Mouse (Mus musculus): ENCODE data around the gene Nup153. TPM values are rescaled to one million over a fixed set of nuclear protein-coding genes. Genes with fewer than 3 reads are reported as not detected.

Nup153 gene
- polyA plus RNA-seq (2012; rRNA removed), result 75.1 and 84.8 TPM in 2 replicates

DNA sequence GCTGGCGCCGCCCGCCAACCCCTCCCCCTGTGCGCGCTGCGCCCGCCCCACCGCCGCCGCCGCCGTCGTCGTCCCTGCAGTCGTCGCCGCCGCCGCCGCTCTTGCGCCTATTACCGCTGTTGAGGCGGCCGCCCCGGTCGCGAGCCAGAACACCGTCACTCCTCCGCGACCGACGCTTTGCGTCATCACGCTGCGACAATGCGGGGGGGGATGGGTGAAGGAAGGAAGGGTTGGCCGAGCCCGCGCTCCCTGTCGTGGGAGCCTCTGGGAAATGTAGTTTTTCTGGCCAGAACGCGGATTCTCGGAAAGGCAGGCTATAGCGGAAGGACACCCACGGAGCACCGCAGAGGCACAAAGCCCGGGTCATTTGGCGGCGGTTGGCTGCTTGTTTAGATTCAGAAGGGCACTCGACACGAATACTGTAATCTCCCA lies at the start of gene Nup153:
TSS of gene Nup153 (minus strand) at position 104 of the 432 bp plus-strand sequence.
- TF ChIP-seq CTCF (IDR thresholded peaks at IDR 0.05; ENCODE audit: borderline replicate concordance, extremely low read depth, insufficient read depth, insufficient read length) (no peak), POLR2A (IDR thresholded peaks at IDR 0.05; ENCODE audit: borderline replicate concordance, extremely low read depth, insufficient read depth, insufficient read length, poor library complexity, severe bottlenecking) (peak; percentile 52; the same call in 1 of the 2 replicates)
- DNase-seq (ENCODE audit: low read depth), result peak; percentile 99

DNA sequence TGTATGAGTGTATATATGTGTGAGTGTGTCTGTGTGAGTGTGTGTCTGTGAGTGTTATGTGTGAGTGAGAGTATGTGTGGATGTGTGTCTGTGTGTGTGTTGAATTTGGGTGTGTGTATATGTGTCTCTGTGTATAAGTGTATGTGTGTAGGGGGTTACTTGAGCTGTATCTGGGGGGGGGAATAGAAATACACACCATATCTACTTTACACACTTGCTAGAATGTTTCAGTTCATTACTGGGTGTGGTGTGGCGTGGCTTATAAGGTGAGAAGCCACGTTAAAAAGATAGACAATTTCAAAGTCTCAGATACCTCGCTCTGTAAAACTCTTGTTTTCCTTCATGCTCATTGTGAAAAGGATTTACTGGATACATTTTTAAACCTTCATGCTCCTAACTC lies 49.7 kb upstream of the Nup153 start:
- TF ChIP-seq POLR2A (IDR thresholded peaks at IDR 0.05; ENCODE audit: borderline replicate concordance, extremely low read depth, insufficient read depth, insufficient read length, poor library complexity, severe bottlenecking) (no peak), CTCF (IDR thresholded peaks at IDR 0.05; ENCODE audit: borderline replicate concordance, extremely low read depth, insufficient read depth, insufficient read length) (no peak)

DNA sequence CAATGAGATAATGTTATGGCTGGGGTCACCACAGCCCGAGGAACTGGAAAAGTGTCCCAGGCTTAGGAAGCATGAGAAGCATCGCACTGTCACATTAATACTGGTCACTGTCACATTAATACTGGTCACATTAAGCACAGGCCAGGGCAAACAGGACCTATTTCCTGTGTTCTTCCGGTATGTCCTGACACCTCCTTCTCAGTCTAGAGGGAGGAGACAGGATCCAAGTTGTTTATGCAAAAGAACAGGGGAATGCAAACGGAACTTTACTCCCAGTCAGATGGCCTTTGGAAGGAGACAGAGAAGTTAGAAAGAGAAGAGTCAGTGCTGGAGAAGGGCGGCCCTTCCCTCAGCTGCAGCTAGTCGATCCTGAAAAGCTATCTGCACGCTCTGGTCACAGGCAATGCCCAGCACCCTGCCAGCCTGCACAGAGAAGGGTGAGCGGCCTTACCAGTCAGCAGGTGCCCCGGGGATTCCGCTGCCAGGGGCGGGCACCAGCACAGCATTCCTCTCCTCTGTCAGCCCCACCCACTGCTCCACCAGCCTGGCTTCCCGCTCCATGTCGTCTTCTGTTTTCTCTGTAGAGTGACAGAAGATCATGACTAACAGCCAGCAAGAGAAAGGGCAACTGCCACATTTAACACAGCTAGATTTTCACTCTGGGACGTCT lies 49.0 kb upstream of the Nup153 start:
- DNase-seq (ENCODE audit: low read depth), result no peak
- TF ChIP-seq POLR2A (IDR thresholded peaks at IDR 0.05; ENCODE audit: borderline replicate concordance, extremely low read depth, insufficient read depth, insufficient read length, poor library complexity, severe bottlenecking) (no peak), CTCF (IDR thresholded peaks at IDR 0.05; ENCODE audit: borderline replicate concordance, extremely low read depth, insufficient read depth, insufficient read length) (no peak)

More for the DNA sequence above, 49.7 kb upstream of the Nup153 start:
- DNase-seq (ENCODE audit: low read depth), result no peak

DNA sequence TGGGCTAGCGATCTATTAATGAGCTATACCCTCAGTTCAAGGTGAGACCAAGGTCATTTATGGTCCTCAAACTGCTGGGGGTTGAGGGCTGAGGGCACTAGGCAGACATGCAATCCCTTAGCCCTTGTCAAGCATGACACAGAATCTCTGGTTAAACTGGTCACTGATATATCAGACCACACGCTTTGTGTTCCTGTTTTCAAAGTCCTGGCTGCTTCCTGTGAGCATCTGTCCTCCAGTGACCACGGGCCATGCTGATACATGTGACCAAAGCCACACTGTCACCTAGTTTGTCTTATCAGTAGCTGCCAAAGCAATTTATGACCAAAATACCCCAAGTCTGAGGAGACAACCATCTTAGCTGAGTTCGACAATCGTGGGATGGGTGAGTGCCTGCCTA lies 47.3 kb upstream of the Nup153 start:
- no peak for DNase-seq (ENCODE audit: low read depth)
- TF ChIP-seq CTCF (IDR thresholded peaks at IDR 0.05; ENCODE audit: borderline replicate concordance, extremely low read depth, insufficient read depth, insufficient read length), result no peak
- no peak for TF ChIP-seq POLR2A (IDR thresholded peaks at IDR 0.05; ENCODE audit: borderline replicate concordance, extremely low read depth, insufficient read depth, insufficient read length, poor library complexity, severe bottlenecking)

DNA sequence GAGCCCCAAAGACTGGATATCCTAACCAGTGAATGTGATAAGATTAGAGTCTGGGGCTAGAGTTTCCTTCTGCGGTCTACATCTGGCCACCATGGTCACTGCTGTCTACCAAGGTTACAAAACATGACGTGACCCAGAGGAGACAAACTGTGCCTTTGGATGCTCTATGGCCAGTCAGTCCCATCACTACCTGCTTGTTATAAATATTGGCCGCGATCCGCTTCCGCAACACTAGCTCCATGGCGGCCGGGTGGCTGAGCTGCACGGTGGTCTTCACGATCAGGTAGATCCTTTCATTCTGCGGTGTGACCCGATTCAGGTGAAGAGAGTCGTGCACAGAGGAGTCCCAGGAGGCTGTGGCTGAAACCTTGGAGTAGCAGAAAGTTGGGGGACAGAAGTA lies 44.8 kb upstream of the Nup153 start:
- DNase-seq (ENCODE audit: low read depth), result no peak
- TF ChIP-seq POLR2A (IDR thresholded peaks at IDR 0.05; ENCODE audit: borderline replicate concordance, extremely low read depth, insufficient read depth, insufficient read length, poor library complexity, severe bottlenecking) (no peak), CTCF (IDR thresholded peaks at IDR 0.05; ENCODE audit: borderline replicate concordance, extremely low read depth, insufficient read depth, insufficient read length) (no peak)

DNA sequence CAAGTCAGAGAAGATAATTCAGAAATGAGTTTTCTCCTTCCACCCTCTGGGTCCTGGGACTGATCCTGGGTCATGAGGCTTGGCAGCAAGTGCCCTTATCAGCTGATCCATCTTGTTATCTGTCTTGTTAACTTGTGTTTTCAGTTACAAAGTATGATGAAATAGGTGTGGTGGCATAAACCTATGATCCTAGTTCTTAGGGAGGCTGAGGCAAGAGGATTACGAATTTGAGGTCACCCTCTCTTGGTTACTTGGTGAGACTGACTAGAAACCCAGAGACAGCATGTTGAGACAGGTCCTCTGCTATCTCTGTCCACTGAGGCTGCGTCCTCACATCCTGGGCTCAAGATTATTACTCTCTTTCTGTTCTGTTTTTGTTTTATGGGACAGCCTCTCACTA lies 37.6 kb upstream of the Nup153 start:
- DNase-seq (ENCODE audit: low read depth), result no peak
- no peak for TF ChIP-seq POLR2A (IDR thresholded peaks at IDR 0.05; ENCODE audit: borderline replicate concordance, extremely low read depth, insufficient read depth, insufficient read length, poor library complexity, severe bottlenecking)
- TF ChIP-seq CTCF (IDR thresholded peaks at IDR 0.05; ENCODE audit: borderline replicate concordance, extremely low read depth, insufficient read depth, insufficient read length), result no peak

DNA sequence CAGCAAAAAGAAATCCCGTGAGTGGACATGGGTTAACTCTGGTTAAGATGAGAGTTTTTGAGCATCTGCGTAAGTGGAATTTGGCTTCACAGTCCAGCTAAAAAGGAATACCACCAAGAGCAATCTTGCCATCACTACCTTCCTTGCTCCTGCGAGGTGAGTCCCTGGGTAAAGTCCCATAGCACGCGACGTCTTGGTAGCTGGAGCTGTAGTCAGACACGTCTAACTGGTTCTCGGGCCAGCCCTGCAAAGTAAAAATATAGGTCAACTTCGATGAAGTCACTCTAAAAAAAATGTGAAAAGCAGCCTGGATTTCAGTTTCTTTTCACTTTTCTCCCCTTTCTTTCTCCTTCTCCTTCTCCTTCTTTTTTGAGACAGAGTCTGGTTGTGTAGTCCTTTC lies 35.5 kb upstream of the Nup153 start:
- DNase-seq (ENCODE audit: low read depth), result no peak
- no peak for TF ChIP-seq CTCF (IDR thresholded peaks at IDR 0.05; ENCODE audit: borderline replicate concordance, extremely low read depth, insufficient read depth, insufficient read length)
- no peak for TF ChIP-seq POLR2A (IDR thresholded peaks at IDR 0.05; ENCODE audit: borderline replicate concordance, extremely low read depth, insufficient read depth, insufficient read length, poor library complexity, severe bottlenecking)

DNA sequence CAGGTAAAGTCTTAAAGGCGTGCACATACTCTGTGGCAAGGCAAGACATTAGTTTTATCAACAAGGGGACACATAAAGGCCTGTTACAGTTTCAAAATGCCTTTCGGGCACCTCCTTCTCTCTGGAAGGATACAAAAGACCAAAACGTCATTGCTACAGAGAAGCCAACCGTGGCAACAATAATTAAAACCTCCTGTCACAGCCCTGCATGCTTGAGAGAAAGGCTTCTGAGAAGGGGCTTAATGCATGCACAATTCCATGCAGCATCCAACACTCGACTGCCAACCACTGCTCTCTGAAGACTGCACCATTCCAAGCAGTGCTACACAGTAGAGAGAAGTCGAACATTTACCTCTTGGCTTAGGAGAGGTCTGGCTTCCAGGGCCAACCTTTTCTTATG lies 33.2 kb upstream of the Nup153 start:
- DNase-seq (ENCODE audit: low read depth), result peak; percentile 10
- no peak for TF ChIP-seq CTCF (IDR thresholded peaks at IDR 0.05; ENCODE audit: borderline replicate concordance, extremely low read depth, insufficient read depth, insufficient read length)
- no peak for TF ChIP-seq POLR2A (IDR thresholded peaks at IDR 0.05; ENCODE audit: borderline replicate concordance, extremely low read depth, insufficient read depth, insufficient read length, poor library complexity, severe bottlenecking)

DNA sequence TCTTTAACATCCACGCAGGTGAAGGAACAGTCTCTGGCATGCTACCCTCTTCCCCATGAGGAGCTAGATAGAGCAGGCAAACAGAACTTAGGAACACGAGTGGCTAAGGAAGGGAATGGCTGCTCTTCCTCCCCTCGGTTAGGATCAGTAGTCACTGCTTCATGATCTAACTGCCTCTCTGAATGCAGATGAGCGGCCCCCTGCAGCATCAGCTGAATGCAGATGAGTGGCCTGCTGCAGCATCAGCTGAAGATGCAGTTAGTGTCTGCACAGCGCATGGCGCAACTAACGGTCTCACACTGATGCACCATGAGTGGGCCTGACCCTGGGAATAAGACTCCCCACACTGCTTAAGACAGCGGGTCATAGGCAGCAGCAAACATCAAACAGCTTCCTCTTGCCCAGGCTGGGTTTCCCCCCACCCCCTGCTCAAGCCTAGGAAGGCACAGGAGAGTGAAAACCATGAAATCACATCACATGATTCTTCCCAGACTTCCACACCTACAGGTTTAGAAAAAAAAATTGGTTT lies 31.6 kb upstream of the Nup153 start:
- DNase-seq (ENCODE audit: low read depth), result peak; percentile 58
- TF ChIP-seq CTCF (IDR thresholded peaks at IDR 0.05; ENCODE audit: borderline replicate concordance, extremely low read depth, insufficient read depth, insufficient read length) (no peak), POLR2A (IDR thresholded peaks at IDR 0.05; ENCODE audit: borderline replicate concordance, extremely low read depth, insufficient read depth, insufficient read length, poor library complexity, severe bottlenecking) (no peak)

DNA sequence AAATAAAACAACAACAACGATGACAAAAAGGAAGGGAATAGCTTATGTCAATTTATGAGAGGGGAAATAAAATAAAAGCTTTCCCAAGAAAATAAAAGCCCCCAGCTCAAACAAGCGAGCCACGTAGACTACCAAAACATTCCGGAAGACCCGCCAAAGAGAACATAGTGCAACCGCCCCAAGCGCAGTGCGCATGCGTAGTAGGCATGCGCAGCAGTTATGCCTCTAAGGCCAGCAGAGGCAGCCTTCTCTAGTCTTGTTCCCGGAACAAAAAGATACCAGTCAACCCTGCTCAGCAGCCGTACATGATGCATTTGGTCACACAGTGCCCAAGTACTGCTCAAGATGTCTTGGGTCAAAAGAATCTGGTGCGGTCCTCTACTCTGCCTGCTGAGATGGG lies 30.9 kb upstream of the Nup153 start:
- peak; percentile 6 for DNase-seq (ENCODE audit: low read depth)
- TF ChIP-seq CTCF (IDR thresholded peaks at IDR 0.05; ENCODE audit: borderline replicate concordance, extremely low read depth, insufficient read depth, insufficient read length) (no peak), POLR2A (IDR thresholded peaks at IDR 0.05; ENCODE audit: borderline replicate concordance, extremely low read depth, insufficient read depth, insufficient read length, poor library complexity, severe bottlenecking) (no peak)

DNA sequence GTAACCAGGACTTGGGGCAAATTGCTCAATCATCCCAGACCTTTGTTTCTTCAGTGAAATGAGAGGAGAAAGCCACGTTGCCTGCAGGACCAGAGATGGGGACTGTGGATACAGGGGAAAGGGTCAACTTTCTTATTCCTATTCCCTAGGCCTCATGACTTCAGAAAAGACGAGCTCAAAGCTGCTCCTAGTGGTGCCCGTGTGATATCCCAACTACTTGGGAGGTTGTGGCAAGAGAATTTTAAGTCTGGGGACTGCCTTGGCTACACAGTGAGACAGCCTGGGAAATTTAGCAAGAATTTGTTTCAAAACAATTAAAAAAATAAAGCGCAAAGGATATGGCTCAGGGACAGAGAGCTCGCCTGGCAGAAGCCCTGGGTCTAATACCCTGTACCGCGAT lies 30.2 kb upstream of the Nup153 start:
- no peak for DNase-seq (ENCODE audit: low read depth)
- TF ChIP-seq POLR2A (IDR thresholded peaks at IDR 0.05; ENCODE audit: borderline replicate concordance, extremely low read depth, insufficient read depth, insufficient read length, poor library complexity, severe bottlenecking) (no peak), CTCF (IDR thresholded peaks at IDR 0.05; ENCODE audit: borderline replicate concordance, extremely low read depth, insufficient read depth, insufficient read length) (no peak)

DNA sequence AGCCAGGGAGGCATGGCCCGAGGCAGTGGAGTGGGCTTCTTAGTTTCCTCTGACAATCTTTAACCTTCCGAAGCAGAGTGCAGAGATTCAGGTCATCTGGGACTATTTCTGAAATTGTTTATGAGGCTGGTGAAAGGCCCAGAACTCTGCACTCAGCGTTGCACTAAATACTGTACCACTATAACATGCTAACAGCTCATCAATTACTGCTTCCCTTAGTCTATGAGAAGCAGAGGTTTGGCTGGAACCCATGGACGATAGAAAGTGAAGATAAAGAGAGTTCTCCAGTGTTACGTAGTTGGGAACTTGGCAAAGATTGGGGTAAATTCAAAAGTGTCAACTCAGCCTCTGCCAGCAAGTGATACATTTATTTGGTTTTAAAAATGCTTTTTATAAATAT lies 25.6 kb upstream of the Nup153 start:
- TF ChIP-seq POLR2A (IDR thresholded peaks at IDR 0.05; ENCODE audit: borderline replicate concordance, extremely low read depth, insufficient read depth, insufficient read length, poor library complexity, severe bottlenecking) (no peak), CTCF (IDR thresholded peaks at IDR 0.05; ENCODE audit: borderline replicate concordance, extremely low read depth, insufficient read depth, insufficient read length) (no peak)
- no peak for DNase-seq (ENCODE audit: low read depth)

Data from brain, embryonic 14.5 days (tissue).